Mouse (Mus musculus): Measurements from ENCODE around the gene Hist1h2ae.

DNA sequence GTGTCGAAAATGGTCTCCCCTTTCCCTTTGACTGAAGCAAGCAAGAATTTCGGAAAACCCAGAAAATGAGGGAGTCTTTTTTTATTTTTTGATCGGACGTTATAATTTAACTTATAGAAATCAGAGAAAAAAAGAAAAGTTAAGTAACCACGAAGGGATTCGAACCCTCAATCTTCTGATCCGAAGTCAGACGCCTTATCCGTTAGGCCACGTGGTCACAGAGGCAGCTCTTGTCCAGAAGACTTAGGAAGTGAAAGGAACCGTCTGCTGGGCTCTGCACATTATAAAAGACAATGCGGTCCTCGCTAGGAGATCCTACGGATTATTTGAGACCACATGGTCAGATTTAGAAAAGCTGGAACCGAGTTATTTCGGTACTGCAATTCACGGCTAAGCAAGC lies 44.7 kb downstream of the Hist1h2ae start:
- TF ChIP-seq POLR2A (IDR thresholded peaks at IDR 0.05; ENCODE audit: borderline replicate concordance, low read depth, low read length) (no peak), CTCF (IDR thresholded peaks at IDR 0.05; ENCODE audit: low read depth, low read length) (no peak)
